Mouse (Mus musculus) hindbrain, embryonic 10.5 days (tissue): Measurements from ENCODE around the gene Hmgxb4. TPM values are rescaled to one million over a fixed set of nuclear protein-coding genes. Genes with fewer than 3 reads are reported as not detected.

ENCODE experiments used
- DNase-seq: peaks from one replicate; pipeline ENCODE4 v3.0.0-alpha.2; 2017; ENCODE audit warnings: low spot score
- H3K27ac ChIP-seq: fragments of 300-500 bp; sonication (generic); 2 replicates; pipeline ENCODE4 v1.5.1; 2016; ENCODE audit warnings: mild to moderate bottlenecking, moderate library complexity
- H3K27me3 ChIP-seq: fragments of 300-500 bp; sonication (generic); 2 replicates; pipeline ENCODE4 v1.6.1; 2016; ENCODE audit warnings: mild to moderate bottlenecking; ENCODE audit not compliant: poor library complexity, insufficient read depth, severe bottlenecking
- H3K36me3 ChIP-seq: fragments of 300-500 bp; sonication (generic); 2 replicates; pipeline ENCODE4 v1.6.1; 2016; ENCODE audit warnings: mild to moderate bottlenecking, moderate library complexity
- H3K4me1 ChIP-seq: fragments of 300-500 bp; sonication (generic); replicated peaks from 2 replicates; pipeline ENCODE4 v1.6.1; 2016; ENCODE audit warnings: mild to moderate bottlenecking
- H3K4me3 ChIP-seq: fragments of 300-500 bp; sonication (generic); 2 replicates; pipeline ENCODE4 v1.5.1; 2016; ENCODE audit warnings: mild to moderate bottlenecking, moderate library complexity
- H3K9me3 ChIP-seq: fragments of 300-500 bp; sonication (generic); 2 replicates; pipeline ENCODE4 v1.6.1; 2016; ENCODE audit warnings: mild to moderate bottlenecking, moderate library complexity
- WGBS: fragments of 180-500 bp; shearing (Covaris S2); methylation state at CpG from one replicate; pipeline ENCODE4 v1.1.7; 2016; 5-methylcytosine and 5-hydroxymethylcytosine counted together
- polyA plus RNA-seq: library from polyadenylated mRNA; unstranded; fragments of >200 nt; fragmentation: Nextera tagmentation; extraction: Ambion mirVana; gene quantifications from 2 replicates; pipeline ENCODE4 v1.2.1, GENCODE M21; 2016

The Hmgxb4 gene
- polyA plus RNA-seq, 1 experiment from 2014 or later: 42.6 TPM

DNA sequence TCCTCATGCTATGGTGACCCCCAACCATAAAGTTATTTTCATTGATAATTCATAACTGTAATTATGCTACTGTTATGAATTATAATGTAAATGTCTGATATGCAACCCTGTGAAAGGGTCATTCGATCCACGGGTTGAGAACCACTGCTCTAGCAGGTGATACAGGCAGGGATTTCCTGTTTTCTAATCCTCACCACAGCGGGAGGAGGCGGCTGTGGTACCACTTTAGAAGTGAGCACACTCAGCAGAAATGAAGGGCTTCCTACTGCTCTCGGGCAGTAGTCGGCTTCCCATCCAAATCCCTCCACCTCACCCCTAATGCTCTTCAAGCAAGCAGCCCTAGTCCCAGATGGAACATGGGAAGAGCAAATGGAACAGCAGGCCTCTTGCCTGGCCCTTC lies 66.9 kb downstream of the Hmgxb4 start:
- Histone ChIP-seq H3K4me1 (peaks cover 6% of the 10 kb centered on the region), H3K9me3 (no peaks in the 10 kb centered on the region), H3K4me3 (no peak overlapping the region), H3K36me3 (peaks cover 50% of the 10 kb centered on the region), H3K27me3 (no peaks in the 10 kb centered on the region), H3K27ac (no peak overlapping the region)
- no peak for DNase-seq
- 78% methylated on average over 6 of the region's 6 CpGs for WGBS

DNA sequence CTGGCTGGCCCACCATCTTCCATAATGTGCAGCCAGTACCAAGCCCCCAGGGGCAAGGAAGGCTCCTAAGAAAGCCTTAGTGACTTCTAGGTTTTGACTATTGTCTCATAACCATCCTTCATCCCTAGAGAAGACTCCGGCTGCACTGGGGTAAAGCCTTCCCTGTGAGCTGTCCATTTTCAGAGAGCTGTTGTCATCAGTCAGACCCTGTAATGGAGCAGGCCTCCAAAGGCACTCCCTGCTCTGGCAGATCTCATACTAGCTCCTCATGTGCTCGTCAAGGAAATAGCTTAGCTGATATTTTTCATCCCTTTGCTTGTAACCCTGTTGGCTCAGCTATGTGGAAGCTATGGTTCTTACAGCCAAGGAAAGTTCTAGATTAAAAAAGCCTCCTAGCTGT lies 67.7 kb downstream of the Hmgxb4 start:
- Histone ChIP-seq H3K4me3 (no peak overlapping the region), H3K9me3 (no peaks in the 10 kb centered on the region), H3K36me3 (peaks cover 57% of the 10 kb centered on the region), H3K27me3 (no peaks in the 10 kb centered on the region), H3K27ac (no peak overlapping the region), H3K4me1 (peaks cover 6% of the 10 kb centered on the region)
- no peak for DNase-seq
- WGBS: 90% methylated on average over 2 of the region's 2 CpGs

DNA sequence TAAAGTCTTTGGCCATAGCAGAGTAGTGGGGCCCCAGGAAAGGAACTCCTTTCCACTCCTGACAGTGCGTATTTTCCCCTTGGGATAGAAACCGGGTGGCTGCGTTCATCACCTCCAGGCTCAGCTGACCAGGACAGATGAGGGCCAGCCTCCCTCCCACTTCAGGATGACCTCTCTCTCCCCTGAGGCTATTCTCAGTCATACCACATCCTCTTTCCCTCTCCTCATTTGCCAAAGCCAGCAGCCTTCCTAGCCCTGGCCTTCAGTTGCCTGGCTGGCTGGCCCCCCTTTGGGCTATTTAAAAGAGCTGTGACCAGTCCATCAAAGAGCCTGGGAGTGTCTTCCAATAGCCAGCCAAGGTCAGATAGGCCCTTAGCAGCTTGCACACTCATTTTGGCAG lies 70.1 kb downstream of the Hmgxb4 start:
- Histone ChIP-seq H3K27me3 (no peaks in the 10 kb centered on the region), H3K4me1 (peaks cover 6% of the 10 kb centered on the region), H3K9me3 (no peaks in the 10 kb centered on the region), H3K4me3 (no peak overlapping the region), H3K36me3 (peaks cover 56% of the 10 kb centered on the region), H3K27ac (no peak overlapping the region)
- peak; percentile 13 for DNase-seq
- WGBS: 66% methylated on average over 3 of the region's 3 CpGs

DNA sequence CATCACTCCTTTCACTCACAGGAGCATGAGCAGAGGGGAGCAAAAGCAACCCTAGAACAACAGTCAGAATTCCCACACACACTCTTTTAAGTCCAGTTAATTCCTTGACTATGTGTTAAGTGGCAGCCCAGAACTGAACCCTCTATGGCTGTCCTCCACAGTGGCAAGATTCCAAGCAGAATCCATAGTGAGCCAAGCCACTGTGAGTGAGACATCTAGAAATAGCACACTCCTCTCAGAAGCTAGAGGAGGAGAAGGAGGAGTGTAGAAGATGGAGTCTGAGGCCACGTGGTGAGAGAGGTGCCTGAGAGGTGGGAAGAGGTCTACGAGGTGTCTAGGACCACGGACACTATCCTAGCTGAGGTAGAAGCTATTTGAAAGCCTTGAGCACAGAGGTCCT lies 71.6 kb downstream of the Hmgxb4 start:
- Histone ChIP-seq H3K36me3 (peaks cover 47% of the 10 kb centered on the region), H3K27ac (no peak overlapping the region), H3K4me3 (no peak overlapping the region), H3K27me3 (no peaks in the 10 kb centered on the region), H3K4me1 (peaks cover 6% of the 10 kb centered on the region), H3K9me3 (no peaks in the 10 kb centered on the region)
- no peak for DNase-seq
- WGBS: 79% methylated on average over 3 of the region's 3 CpGs

DNA sequence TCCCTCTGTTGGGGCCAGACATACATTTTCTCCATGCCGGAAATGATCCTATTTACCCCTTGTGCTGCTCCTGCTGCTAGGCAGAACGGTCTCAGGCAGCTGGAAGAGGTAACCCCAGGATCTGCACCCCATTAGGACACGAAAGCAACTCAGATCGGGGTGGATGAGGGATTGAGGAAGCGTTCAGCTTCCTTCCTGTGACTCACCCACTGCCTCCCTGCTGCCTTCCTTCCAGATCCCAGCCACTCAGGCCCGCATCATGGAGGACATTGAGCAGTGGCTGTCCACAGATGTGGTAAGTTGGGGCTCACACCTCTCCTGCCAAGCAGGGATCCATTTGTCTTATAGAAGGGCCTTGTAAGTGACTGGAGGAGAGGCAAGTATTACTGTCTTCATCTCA lies 74.1 kb downstream of the Hmgxb4 start:
- Histone ChIP-seq H3K36me3 (peaks cover 36% of the 10 kb centered on the region), H3K4me1 (peaks cover 6% of the 10 kb centered on the region), H3K9me3 (no peaks in the 10 kb centered on the region), H3K27me3 (no peaks in the 10 kb centered on the region), H3K4me3 (no peak overlapping the region), H3K27ac (no peak overlapping the region)
- no peak for DNase-seq
- WGBS: 76% methylated on average over 6 of the region's 6 CpGs

DNA sequence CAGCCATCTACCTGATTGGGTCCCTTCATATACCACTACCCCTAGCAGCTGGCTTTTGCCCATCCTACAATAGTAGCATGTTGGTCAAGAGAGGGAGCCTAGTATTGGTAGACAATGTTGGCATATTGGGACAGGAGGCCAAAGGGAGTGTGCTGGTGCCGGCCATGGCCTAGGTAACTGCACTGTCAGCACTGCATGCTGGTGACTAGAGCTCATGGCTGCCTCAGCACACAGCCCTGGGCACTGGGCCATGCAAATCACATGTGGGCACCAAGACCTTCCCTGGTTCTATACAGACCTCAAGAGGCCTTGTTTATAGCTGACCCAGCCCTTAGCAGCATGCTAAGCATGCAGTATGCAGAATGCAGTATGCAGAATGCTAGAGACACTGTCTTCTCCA lies 77.1 kb downstream of the Hmgxb4 start:
- DNase-seq: no peak
- WGBS: 84% methylated on average over 1 of the region's 1 CpGs

DNA sequence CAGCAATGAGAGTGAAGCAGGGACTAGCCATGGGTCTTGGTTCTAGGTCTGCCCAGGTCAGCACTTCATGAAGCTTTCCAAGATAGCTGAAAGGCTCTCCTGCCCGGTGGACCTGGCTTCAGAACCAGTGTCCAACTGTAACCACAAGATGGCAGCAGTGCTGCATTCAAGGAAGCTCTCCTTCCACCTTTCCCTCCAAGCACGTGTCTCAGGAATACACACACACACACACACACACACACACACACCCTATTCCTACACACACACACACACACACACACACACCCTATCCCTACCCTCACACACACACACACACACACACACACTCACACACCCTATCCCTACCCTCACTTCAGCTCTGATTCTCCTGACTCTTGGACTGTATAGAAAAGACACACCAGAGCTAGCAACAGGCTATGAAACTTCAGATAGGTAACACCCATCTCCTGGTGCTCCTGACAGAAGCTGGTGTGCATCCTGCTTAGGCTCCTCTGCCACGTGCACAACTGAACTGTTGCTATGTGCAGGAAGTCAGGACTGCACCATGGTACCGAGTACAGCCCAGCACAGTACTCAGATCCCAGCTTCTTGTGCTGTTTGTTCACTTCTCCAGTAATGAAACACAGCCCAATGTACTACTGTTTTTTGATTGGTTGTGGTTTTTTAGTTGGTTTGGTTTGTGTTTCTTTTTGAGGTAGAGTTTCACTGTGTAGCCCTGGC lies 78.6 kb downstream of the Hmgxb4 start:
- Histone ChIP-seq H3K36me3 (peaks cover 11% of the 10 kb centered on the region), H3K4me3 (no peak overlapping the region), H3K27ac (0 out of 2 replicates have a peak overlapping the region, but pooled peaks have one; percentile 16), H3K9me3 (no peaks in the 10 kb centered on the region), H3K4me1 (no peaks in the 10 kb centered on the region), H3K27me3 (no peaks in the 10 kb centered on the region)
- DNase-seq: peak; percentile 79
- 31% methylated on average over 4 of the region's 4 CpGs for WGBS

More for the DNA sequence above, 77.1 kb downstream of the Hmgxb4 start:
- Histone ChIP-seq H3K27me3 (no peaks in the 10 kb centered on the region), H3K9me3 (no peaks in the 10 kb centered on the region), H3K4me3 (no peak overlapping the region), H3K36me3 (peaks cover 19% of the 10 kb centered on the region), H3K27ac (no peak overlapping the region), H3K4me1 (no peaks in the 10 kb centered on the region)

DNA sequence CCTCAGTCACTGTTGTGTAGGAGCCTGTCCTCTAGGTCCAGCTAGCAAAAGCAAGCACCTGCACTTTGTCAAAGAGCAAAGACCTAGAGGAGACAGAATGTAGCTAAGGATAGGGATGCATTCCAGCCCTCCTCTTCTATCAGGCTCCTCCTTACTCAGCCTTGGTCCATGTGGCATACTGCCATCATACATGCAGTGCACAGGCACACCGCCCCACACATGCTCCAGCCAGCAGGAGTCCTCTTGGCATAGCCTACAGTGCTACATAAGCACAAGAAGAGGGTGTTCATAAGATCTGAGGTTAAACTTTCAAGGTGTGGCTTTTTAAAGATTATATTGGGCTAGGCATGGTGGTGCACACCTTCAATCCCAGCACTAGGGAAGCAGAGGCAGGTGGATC lies 81.7 kb downstream of the Hmgxb4 start:
- no peak overlapping the region for H3K27ac ChIP-seq
- no peak overlapping the region for H3K4me3 ChIP-seq
- no peak for DNase-seq
- H3K36me3 ChIP-seq: no peaks in the 10 kb centered on the region
- H3K27me3 ChIP-seq: no peaks in the 10 kb centered on the region
- no peaks in the 10 kb centered on the region for H3K9me3 ChIP-seq
- 97% methylated on average over 1 of the region's 1 CpGs for WGBS
- H3K4me1 ChIP-seq: no peaks in the 10 kb centered on the region

DNA sequence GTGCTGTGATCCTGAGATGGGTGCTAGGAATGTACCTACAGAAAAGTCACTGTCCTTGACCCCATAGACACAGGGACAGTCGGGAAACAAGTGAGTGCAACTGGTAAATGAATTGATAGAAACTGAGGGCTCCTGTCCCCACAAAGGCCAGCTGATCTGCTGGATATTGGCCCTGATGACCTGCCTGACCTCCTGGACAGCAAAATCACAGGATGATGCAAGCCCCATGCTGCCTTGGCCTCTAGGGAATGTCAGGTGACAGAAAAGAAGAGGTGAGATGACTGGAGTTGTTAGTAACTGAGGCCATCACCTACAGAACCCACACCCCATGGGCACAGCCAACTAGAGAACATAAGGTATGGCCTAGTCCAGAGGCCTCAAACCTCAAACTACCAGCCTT lies 85.1 kb downstream of the Hmgxb4 start:
- no peak overlapping the region for H3K27ac ChIP-seq
- 78% methylated on average over 1 of the region's 1 CpGs for WGBS
- DNase-seq: no peak
- no peak overlapping the region for H3K4me3 ChIP-seq
- peaks cover under 1% of the 10 kb centered on the region for H3K4me1 ChIP-seq
- no peaks in the 10 kb centered on the region for H3K9me3 ChIP-seq
- H3K27me3 ChIP-seq: no peaks in the 10 kb centered on the region
- H3K36me3 ChIP-seq: no peaks in the 10 kb centered on the region

DNA sequence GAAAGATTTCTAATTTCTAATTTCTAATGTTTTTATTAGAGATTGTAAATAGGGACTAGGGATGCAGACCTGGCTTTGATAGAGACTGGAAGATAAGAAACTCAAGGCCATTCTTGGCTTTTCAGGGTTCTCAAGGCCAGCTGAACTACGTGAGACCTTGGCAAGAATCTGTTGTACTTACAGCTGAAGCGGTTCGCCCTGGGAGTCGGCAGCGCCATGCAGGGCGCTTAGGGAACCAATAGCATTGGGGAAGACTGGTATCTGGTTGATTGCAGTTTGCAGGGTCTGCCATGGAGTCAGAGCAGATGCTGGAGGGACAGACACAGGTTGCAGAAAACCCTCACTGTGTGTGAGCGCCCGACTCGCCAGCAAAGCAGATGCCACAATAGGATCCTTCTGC lies 85.7 kb downstream of the Hmgxb4 start:
- 95% methylated on average over 9 of the region's 9 CpGs for WGBS
- Histone ChIP-seq H3K4me3 (no peak overlapping the region), H3K36me3 (no peaks in the 10 kb centered on the region), H3K27ac (no peak overlapping the region), H3K9me3 (no peaks in the 10 kb centered on the region), H3K4me1 (peaks cover 7% of the 10 kb centered on the region), H3K27me3 (no peaks in the 10 kb centered on the region)
- DNase-seq: no peak

Other genes starting within 250 kb of the Hmgxb4 start
- not detected in 2 replicates for gene Isx, start 120.2 kb upstream of the Hmgxb4 start, polyA plus RNA-seq
- gene Tom1, start 40.3 kb downstream of the Hmgxb4 start, polyA plus RNA-seq: 32.5 and 36.5 TPM in 2 replicates
- gene Hmox1, start 100.3 kb downstream of the Hmgxb4 start, polyA plus RNA-seq: 19.9 and 22.8 TPM in 2 replicates
- gene Mcm5, start 116.2 kb downstream of the Hmgxb4 start, polyA plus RNA-seq: 235 and 294 TPM in 2 replicates
- gene Rasd2, start 220.6 kb downstream of the Hmgxb4 start, polyA plus RNA-seq: 0.11 and 0.41 TPM in 2 replicates